Comparison of ENCODE assay signal across 16 mouse cellular contexts in the genomic region with DNA sequence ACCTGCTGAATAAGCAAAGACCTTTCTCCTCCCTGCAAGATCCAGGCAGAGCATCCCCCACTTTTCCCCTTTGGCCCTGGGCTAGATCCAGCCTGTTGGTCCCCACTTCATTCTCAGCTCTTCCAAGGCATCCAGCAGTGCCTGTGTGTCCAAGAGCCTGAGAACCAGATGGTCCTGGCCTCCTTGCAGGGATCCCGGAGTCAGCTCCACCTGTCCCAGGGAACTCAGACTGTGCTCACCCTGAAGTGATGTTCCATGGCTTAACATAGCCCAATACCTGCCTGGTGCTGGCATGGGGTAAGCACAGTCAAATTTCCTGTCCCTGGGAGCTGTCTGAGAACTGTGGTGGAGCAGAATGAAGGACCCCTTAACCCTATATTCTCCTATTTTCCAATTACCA.
"Had no signal": no experiment of that assay in that cellular context is flagged by ENCODE, and none has a peak within 500 bp of the region (broad histone marks: within the 10 kb centered on the region; RNA-seq: fewer than 3 reads in every experiment).

No protein-coding gene starts in this region.

- H3K9ac ChIP-seq: kidney, embryonic 15.5 days; limb, embryonic 12.5 days; limb, embryonic 15.5 days; liver, embryonic 14.5 days; liver, postnatal 0 days; lung, embryonic 14.5 days; midbrain, embryonic 13.5 days had no signal

- H3K36me3 ChIP-seq: kidney, embryonic 15.5 days; limb, embryonic 12.5 days; limb, embryonic 15.5 days; midbrain, embryonic 13.5 days had no signal

- DNase-seq: kidney, postnatal 10 days; kidney, postnatal 36 days; layer of hippocampus, postnatal 36 days; left cerebral cortex, postnatal 4 days; liver, postnatal 0 days; lung, embryonic 14.5 days; thymus, adult 18-20 months had no signal

- H3K4me2 ChIP-seq: kidney, embryonic 15.5 days; limb, embryonic 12.5 days; limb, embryonic 15.5 days; liver, embryonic 11.5 days; lung, embryonic 14.5 days; midbrain, embryonic 13.5 days had no signal

- H3K4me1 ChIP-seq: kidney, embryonic 15.5 days; limb, embryonic 12.5 days; limb, embryonic 15.5 days; midbrain, embryonic 13.5 days had no signal

- H3K27ac ChIP-seq: kidney, embryonic 15.5 days; left cerebral cortex, adult 2 months; limb, embryonic 12.5 days; limb, embryonic 15.5 days; liver, embryonic 14.5 days; macrophage; midbrain, embryonic 13.5 days had no signal

- H3K9me3 ChIP-seq: kidney, embryonic 15.5 days; limb, embryonic 12.5 days; limb, embryonic 15.5 days; midbrain, embryonic 13.5 days had no signal

- ATAC-seq: liver, postnatal 0 days; lung, postnatal 0 days; midbrain, embryonic 13.5 days had no signal

- H3K27me3 ChIP-seq: kidney, embryonic 15.5 days; limb, embryonic 12.5 days; limb, embryonic 15.5 days; midbrain, embryonic 13.5 days had no signal

- H3K4me3 ChIP-seq: kidney, embryonic 15.5 days; left cerebral cortex, adult 2 months; limb, embryonic 12.5 days; limb, embryonic 15.5 days; midbrain, embryonic 13.5 days had no signal
